Mouse (Mus musculus) naive thymus-derived CD4-positive, alpha-beta T cell, adult 2 months (primary cell): Measurements from ENCODE around the gene Hscb.
A peak's percentile ranks its signal among the peaks of the same experiment; 100 is the strongest.

Experiments used
- DNase-seq: peaks from one replicate; pipeline ENCODE4 v3.0.0-alpha.2; 2011; ENCODE audit warnings: low read depth

Gene Hscb

DNA sequence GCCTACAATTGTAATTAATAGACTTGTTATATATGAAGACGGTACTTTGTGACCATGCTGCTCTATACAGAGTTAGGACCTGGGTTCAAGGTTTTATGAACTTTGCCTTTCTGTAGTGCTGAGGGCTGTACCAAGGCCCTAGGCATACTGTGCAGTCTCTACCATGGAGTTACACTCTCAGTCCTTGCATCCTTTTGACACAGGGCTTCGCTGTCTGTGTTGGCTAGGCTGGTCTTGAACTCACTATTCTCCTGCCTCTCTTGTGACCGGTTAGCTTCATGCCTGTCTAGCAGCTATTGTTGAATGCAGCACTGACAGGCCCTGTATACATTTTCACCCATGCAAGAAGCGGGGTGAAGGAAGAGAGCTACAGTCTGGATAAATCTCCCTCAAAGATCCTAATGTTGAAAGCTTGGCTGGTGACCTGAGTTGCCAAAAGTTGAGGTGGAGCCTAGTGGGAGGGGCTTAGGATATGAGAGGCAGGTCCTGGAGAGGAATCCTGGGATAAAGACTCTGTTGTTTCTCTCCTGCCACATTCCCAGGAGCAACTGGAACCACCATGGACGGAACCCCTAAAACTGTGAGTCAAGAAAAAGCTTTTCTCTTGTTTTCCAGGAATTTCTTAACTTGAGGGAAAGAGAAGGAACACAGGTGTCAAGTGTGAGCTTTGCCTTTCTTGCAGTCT, 8.4 kb downstream of the Hscb start:
- no peak for DNase-seq

DNA sequence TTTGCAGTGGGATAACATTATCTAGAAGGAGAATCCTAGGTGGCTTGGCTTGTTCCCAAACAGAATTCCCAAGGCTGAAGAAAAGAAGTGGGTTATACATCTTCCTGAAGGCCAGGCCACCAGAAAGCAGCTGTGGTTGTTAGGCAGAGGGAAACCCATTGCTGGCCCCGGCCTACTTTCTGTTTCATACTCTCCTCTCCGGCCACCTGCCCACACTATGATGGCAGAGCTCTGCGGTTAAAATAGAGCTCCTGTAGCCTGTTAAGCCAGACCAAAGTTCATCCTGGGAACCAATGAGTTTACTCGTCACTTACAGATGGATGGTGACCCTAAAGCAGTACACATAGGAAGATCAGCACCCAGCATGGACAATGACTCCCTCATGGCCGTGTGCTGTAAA, 12.0 kb downstream of the Hscb start:
- no peak for DNase-seq

DNA sequence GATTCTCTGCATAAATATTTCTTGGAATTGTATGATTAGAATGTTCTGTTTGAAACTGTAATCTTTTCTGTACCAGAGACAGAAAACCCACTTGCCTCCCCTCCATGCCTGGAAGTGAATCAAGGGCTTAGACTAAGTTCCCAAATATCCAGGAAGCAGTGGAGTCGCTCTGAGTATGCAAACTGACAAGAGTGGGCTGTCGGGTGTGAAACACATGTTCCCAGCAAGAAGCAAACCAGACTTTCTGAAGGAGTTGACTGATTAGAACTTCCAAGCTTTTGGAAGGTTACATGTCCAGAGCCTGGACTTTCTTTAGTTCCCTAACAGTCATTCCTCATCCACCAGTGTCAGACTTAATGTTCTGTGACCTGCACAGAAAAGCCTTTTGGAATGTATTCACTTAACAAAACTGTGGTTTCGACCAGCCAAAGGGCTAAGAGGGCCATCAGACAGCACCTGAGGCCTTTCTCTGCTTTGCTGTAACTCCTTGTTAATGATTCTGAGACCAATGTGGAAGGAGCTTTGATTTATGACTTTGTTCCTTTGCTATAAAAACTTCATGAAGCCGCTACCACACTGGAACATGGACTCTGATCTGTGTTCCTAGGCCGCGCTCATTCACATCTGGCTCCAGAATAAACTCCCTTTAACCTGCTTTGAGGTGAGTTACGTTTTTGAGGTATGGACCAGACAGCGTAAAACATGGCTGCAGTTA, 12.6 kb downstream of the Hscb start:
- no peak for DNase-seq

DNA sequence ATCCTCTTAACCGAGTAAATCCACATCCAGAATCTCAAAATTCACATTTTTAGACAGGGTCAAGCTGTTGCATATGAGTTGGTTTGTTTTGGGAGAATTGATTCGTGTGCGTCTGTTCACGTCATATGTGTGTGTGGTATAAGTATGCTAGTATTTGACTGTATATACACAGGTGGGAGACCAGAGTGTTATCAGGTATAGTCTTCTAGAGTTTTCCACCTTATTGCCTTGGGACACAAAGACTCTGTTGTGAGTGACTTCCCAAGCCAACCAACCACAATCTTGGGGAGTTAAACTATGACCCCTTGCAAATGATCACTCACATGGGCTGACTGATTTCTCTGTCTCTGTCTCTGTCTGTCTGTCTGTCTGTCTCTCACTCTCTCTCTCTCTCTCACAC, 15.2 kb downstream of the Hscb start:
- DNase-seq, result no peak

DNA sequence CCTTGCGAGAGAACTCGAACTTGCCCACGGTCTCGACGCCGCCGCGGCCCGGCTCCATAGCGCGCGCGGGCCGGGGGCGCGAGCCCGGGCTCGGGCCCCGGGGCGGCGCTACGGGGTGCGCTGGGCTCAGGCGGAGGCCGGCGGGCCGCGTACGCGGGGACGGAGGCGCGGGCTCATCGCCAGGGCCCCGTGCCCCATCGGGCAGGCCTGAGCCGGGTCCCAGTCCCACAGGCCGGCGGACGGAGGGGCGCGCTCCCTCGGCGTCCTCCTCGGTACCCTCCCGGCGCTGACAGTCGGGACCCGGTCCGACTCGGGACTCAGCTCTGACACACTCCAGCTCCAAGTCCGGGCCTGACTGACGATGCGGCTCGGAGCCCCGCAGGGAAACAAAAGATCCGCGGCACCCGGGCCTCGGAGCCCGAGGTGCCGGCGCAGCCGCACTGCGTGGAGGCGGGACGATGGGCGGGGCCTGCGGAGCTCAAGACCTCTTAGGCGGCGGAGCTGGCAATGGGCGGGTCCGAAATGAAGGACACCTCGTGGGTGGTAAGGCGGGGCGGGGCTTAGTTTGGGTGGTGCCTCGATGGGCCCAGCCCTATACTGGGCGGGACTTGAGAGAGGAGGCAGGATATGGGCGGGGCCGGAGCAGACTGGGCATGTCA, 29.8 kb downstream of the Hscb start, which contains the start of gene Ulk1:
TSS of gene Ulk1 (minus strand) at position 431 of the 659 bp plus-strand sequence.
- DNase-seq, result peak; percentile 100

DNA sequence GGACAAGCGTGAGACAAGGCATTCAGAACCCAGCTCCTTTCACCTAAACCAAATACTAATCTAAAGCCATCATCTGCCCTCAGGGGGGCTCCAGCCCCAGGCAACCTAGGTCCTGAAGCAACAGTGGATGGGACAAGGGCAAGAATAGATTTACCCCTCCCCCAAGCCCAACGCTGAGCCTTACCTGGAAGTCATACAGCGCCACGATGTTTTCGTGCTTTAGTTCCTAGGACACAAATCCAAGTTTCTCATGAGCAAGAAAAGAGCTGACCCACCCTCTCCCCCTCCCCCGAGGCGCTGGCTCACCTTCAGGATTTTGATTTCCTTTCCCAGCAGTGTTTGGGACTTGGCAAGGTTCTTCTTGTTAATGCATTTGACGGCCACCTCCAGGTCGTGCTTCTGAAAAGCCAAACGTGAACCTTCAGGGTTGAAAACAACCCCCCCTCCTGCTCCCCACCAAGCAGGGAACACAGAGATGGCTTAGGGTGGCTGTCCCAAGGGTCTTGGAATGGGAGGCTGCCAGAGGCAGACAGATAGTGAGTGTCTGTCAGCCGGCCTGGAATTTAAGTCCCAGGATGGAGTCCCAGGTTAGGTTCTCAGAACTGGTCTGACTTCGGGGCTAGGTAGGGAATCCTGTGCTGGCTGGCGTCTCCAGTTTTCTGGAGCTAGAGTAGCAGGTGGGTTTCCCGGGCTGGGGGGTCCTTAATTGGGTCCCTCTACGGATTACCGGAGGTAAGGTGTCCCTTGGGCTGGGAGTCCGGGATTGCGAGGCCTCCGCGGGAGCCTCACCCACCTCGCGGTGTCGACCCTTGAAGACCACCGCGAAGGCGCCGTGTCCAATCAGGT, 30.5 kb downstream of the Hscb start:
- peak; percentile 62 for DNase-seq

DNA sequence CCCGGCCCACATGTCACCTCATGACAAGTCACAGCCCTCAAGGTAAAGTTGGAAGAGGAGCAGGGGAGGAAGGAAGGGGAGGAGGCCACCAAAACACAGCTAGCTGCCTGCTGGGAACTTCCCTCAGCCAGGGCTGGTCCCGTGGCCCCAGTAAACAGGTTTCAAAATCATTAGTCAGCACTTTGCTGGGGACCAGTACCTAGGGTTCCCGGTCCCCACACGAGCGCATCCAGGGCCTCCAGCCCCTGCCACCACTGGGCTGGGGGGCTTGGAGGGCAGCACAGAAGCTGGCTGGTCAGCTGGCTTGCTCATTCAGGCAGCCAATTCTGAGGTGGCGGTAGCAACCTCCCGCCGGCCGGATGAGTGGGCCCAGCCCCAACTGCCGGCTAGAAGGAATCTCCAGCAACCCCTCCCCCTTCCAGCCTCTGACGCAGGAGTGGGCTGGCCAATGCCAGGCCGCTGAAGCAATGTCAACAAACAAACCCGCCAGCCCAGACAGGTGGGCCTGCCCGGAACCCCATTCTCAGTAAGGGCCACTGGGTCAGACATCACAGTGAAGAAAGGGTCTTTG, 31.4 kb downstream of the Hscb start:
- peak; percentile 77 for DNase-seq

DNA sequence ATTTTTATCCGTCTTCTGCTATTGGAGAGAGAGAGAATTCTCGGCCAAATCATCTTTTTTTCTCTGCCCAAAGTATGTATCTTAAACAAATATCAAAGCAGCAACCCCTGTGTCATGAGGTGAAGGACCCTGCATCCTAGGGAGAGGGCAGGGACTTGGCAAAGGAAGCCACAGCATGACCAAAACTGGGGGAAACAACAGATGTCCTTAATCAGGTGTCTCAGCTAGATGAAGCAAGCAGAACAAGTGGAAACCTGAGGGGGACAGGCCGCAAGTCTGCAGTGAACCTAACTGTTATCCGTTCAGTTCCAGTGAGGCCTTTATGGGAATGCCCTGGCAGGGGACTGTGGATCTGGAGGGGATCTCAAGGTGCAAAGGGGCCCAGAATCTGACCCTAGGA, 32.1 kb downstream of the Hscb start:
- DNase-seq, result no peak

DNA sequence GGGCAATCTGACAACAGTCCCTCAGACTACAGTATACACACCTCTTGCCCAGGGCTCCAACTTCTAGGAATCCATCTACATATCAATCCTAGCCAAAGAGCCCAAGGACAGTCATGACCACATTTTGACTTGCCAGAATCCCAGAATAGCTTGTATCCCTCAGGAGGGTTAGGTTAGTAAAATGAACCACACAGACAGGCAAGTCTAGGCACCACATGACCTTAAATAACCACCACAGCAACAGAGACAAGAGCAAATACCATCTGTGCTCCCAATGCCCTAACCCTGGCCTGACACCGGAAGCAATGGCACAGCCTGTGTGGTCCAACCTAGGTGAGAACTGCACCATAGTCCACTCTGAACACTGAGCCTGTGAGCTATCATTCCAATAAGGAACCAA, 32.9 kb downstream of the Hscb start:
- DNase-seq, result no peak

DNA sequence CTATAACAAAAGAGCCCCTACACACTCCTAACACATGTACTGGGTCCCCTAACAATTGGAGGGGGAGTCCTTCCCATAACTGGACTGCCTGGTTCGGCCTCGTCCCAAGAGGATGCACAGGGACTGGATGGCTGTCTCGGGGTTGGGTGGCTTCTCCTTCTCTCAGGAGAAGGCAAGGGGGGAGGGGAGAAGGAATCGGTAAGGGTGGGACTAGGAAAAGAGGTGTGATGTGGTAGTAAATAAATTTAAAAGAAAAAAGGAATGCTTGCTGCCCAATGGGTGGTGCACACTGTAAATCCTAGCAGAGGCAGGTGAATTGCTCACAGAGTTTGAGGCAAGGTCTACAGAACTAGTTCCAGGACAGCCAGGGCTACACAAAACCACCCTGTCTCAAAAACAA, 33.4 kb downstream of the Hscb start:
- no peak for DNase-seq

DNA sequence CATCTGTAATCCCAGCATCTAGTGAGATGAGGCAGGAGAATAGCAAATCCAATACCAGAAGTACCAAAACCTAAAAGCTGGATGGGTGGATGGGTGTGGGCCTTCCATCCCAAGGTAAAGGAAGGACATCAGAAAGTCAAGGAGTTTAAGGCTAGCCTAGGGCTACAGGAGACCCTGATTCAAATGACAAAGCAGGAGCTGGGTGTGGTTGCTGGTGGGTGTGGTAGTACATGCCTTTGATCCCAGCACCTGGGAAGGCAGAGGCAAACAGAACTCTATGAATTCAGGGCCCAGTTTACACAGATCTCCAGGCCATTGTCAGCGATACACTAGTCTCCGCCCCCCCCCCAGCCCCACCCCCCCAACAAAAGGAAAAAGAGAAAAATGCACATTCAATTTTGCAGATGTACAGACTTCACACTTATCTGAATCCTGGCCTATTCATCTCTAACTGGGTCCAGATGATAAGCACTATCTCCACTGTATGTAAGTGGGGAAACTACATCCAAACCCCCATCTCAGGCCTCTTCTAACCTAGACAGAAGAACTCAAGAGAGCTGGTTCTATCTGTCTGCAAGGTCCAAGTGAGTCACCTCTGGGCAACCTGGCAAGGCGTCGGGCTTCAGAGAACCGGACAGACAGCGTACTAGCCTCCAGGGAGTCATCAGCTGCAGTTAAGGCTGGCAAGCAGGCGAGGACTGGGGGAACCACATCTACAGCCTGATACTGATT, 35.4 kb downstream of the Hscb start:
- DNase-seq, result no peak

DNA sequence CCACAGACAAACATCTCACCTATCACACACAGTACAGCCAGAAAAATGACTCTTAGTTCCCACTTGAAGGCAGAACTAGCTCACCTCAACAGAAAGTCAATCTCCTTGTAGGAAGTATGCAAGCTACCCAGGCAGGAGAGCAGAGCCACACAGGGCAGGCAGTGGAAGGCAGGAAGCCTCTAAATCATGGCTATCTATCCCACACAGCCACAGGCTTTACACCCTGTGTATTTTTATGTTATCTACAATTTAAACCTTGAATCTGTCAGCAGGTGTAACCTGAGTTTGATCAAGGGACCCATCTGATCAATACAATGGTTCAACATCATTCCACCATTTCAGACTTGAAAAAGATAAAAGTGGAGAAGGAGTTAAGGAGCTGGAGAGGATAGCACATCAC, 36.8 kb downstream of the Hscb start:
- DNase-seq, result no peak

DNA sequence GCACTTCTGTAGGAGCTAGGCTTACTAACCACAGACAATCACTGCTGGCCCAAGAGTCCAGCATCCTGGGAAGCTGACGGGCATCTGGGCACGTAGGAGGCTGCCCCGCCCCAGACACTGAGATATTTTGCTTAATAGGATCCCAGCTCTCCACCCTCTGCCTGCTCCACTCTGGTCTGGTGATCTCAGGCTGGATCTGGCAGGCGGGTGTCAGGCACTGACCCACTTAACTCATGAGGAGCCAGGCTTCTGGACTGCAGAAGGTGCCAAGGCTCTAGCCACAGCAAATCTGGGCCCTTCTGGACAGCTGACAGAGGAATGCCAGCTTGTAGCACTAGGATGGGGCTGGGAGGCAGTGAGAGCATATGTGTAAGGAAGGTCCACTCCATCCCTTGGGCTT, 37.4 kb downstream of the Hscb start:
- no peak for DNase-seq

DNA sequence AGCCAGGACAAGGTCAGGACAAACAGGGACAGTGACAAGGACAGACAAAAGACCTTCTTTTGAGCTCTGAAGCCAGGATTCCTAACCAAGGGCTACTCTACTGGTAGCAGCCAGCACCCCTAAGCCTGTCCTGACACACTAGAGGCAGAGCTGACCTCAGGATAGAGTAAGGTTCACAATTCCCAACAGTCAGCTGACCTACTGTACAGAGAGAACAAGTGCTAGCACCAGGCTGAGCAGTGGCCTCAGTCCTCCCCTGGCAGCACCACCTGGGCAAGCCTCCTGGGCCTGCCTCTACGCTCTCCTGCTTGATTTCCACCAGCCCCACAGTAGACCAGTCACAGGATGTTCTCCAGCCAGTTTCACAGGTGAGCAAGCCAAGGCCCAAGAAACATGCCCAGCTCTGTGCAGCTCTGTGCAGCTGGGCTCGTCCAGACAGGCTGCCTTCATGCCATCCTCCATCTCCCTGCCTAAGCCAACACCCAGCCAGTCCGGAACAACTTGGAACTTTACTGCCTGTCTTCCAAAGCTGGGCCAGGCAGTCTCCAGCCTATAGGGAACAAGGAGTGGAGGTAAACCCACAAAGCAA, 38.4 kb downstream of the Hscb start:
- DNase-seq, result no peak

DNA sequence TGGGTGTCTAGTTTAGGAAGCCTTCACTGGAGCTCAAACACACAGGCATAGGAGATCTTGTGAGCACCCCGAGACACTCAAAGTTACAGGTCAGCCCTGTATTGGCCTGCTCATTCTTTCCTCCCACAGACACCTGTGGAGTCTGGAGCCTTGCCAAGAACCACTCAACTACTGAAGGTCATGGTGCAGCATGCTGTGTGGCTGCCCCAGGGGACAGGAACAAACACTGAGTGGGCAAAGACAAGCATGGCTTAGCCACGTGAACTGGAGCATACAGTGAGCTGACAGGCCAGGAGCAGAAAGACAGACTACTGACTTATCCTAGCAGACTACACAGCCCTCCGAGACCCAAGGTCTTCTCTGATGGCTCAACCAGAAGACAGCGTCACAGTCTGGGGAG, 41.9 kb downstream of the Hscb start:
- no peak for DNase-seq

DNA sequence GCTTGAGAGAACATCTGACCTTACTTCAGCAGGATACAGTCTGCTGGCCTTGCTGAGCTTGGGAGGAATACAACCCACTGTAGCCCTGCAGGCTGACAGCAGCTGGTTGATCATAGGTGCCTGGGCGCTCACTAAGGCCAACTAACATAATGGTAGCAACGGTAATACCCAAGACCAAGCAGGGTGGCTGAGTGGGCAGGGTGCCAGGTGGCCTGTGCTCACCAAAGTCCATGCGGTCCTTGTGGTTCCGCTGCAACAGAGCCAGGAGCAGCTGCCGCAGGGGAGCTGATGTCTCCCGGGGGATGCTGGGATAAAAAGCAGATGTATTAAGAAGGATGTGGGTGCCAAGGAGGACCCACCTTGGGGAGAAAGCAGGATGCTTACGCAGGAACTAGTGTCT, 45.2 kb downstream of the Hscb start:
- no peak for DNase-seq

DNA sequence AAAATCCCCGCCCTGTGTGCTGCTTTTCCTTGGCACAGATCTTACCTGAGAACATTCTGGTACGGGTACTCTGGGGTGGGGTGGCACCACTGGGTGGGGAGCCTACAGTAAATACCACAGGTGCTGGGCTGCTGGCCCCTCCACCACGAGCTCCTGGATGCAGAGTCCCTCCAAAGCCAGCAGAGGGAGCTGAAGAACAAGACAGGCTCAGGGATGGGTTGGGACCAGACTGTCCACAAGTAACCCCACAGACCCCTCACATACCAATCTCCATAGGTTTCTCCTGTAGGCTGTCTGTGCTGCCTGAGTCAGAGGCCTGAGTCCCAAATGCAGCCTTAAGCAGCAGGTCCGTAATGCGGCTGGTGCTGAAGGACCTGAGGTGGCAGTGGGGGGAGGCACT, 50.9 kb downstream of the Hscb start:
- DNase-seq, result peak; percentile 67

DNA sequence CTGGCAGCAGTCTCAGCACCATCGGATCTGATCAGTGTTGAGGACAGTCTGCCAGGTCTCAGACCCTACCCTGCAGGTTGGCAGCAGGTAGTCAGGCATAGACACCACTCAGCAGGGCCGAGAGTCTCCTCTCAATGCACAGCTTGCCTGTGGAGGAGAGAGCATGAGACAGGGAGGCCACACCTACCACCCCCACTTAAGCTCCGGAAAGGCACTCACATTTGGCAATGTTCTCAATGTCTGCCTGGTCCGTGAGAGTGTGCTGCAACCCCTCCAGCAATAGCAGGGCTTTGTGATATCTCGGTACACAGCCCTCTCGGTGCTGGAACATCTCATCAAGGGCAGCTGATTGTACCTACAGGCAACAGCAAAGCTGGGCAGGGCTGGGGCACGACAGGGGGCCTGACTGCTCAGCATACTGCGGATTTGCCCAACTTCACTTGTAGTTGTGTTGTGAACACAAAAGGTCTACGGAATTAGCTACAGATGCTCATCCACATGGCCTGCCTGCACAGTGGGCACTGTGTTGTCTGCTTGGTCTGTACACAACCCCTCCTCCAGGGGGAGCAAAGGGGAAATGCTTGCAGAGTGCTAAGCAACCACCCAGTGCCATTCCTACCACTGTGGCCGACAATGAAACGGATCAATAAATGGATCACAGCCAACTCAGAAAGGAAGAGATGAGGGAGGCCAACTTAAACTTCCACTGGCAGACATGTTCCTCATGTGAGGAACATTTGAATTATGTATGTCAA, 53.3 kb downstream of the Hscb start:
- no peak for DNase-seq

DNA sequence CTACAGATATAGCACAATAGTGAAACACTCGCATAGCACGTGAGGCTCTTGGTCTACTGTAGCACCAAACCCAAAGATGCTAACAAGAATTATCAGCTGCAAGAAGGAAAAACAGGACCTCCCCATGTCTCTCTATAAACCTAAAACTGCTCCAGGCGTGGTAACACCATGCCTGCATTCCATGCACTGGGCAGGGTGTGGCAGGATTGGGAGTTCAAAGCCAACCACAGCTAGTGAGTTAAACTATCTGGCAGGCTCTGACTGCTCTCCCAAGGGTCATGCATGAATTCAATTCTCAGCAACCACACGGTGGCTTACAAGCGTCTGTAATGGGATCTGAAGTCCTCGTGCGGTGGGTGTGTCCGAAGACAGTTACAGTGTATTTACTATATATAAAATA, 56.4 kb downstream of the Hscb start:
- no peak for DNase-seq

DNA sequence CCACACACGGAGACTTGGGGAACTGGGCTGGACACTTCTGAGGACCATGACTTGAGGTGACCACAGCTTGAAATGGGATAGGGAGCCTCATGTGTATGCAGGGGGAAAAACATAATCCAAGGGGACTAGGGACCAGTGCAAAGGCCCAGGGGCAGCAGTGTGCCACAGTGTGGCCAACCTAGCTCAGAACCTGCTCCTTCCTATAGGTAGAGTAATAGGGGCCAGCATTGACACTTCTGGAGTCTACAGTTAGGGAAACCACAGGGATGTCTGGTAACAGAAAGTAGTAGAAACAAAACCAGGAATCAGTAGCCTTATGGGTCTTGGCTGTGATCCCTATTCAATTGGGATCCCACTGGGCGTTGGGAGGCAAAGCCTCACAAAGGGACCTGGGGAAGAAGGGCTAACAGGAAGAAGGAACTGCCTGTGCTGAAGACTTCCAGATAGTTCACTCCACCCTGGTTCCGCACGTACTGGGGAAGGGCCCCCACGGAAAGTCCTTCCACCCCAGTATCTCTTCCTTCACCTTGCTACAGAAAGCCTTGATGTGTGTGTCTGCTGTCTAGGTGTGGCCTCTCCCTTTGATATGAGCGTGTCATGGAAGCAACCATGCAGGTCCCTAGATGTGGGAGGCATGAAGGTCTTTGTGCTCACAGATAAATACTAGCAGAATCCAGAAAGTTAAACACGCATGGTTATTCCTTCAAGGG, 57.9 kb downstream of the Hscb start:
- DNase-seq, result peak; percentile 35
